Mouse (Mus musculus) midbrain, embryonic 12.5 days (tissue): ENCODE measurements at regions not wholly inside any gene's neighbourhood (a gene's known extent, or its start where the extent isn't known, plus 50 kb on each side); places are given as distances from the start of the nearest gene placed in this dataset.

Source experiments
- ATAC-seq: fragments of 200-750 bp; cut with Nextera tagmentation; 2 replicates; pipeline ENCODE4 v1.8.0; 2017; ENCODE audit warnings: low read depth, moderate TSS enrichment, moderate library complexity; ENCODE audit not compliant: low FRiP score
- H3K27ac ChIP-seq: fragments of 300-500 bp; sonication (generic); replicated peaks from 2 replicates; pipeline ENCODE4 v1.5.1; 2016; ENCODE audit warnings: mild to moderate bottlenecking
- H3K27me3 ChIP-seq: fragments of 300-500 bp; sonication (generic); 2 replicates; pipeline ENCODE4 v1.6.1; 2016; ENCODE audit warnings: mild to moderate bottlenecking
- H3K36me3 ChIP-seq: fragments of 300-500 bp; sonication (generic); 2 replicates; pipeline ENCODE4 v1.6.1; 2016
- H3K4me1 ChIP-seq: fragments of 300-500 bp; sonication (generic); 2 replicates; pipeline ENCODE4 v1.6.1; 2016
- H3K4me2 ChIP-seq: fragments of 300-500 bp; sonication (generic); replicated peaks from 2 replicates; pipeline ENCODE4 v1.6.1; 2016; ENCODE audit warnings: mild to moderate bottlenecking, moderate library complexity
- H3K4me3 ChIP-seq: fragments of 300-500 bp; sonication (generic); 2 replicates; pipeline ENCODE4 v1.5.1; 2016; ENCODE audit warnings: mild to moderate bottlenecking
- H3K9ac ChIP-seq: fragments of 300-500 bp; sonication (generic); replicated peaks from 2 replicates; pipeline ENCODE4 v1.6.1; 2016; ENCODE audit warnings: mild to moderate bottlenecking, moderate library complexity
- H3K9me3 ChIP-seq: fragments of 300-500 bp; sonication (generic); 2 replicates; pipeline ENCODE4 v1.6.1; 2016; ENCODE audit warnings: mild to moderate bottlenecking
- WGBS: fragments of 180-500 bp; shearing (Covaris S2); methylation state at CpG from one replicate; pipeline ENCODE4 v1.1.7; 2016; 5-methylcytosine and 5-hydroxymethylcytosine counted together

DNA sequence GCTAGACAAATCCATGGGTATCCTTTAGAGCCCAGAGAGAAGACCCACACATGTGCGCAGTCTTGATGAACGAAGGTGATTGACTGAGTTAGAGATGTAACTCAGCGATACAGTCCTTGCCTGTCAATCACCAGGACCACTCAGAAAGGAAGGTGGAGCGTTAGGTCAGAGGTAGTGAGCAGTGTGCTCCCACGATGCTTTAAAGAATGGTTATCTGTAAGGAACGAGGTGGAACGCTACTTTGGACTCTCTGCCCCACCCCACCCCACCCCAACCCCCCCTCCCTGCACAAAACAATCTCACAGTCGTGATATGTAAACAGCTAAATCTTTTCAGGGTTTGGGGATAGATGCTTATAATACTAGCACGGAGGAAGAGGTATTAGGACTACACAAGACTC lies 144.0 kb upstream of the Jmjd1c start:
- H3K9me3 ChIP-seq, result no peaks in the 10 kb centered on the region
- H3K4me1 ChIP-seq, result no peaks in the 10 kb centered on the region; the same call in 1 of the 2 replicates
- H3K4me2 ChIP-seq, result no peak overlapping the region
- 80% methylated on average over 9 of the region's 9 CpGs for WGBS
- H3K9ac ChIP-seq, result no peak overlapping the region
- H3K27ac ChIP-seq, result no peak overlapping the region
- H3K4me3 ChIP-seq, result no peak overlapping the region
- no peaks in the 10 kb centered on the region for H3K27me3 ChIP-seq
- ATAC-seq, result no peak
- no peaks in the 10 kb centered on the region for H3K36me3 ChIP-seq

DNA sequence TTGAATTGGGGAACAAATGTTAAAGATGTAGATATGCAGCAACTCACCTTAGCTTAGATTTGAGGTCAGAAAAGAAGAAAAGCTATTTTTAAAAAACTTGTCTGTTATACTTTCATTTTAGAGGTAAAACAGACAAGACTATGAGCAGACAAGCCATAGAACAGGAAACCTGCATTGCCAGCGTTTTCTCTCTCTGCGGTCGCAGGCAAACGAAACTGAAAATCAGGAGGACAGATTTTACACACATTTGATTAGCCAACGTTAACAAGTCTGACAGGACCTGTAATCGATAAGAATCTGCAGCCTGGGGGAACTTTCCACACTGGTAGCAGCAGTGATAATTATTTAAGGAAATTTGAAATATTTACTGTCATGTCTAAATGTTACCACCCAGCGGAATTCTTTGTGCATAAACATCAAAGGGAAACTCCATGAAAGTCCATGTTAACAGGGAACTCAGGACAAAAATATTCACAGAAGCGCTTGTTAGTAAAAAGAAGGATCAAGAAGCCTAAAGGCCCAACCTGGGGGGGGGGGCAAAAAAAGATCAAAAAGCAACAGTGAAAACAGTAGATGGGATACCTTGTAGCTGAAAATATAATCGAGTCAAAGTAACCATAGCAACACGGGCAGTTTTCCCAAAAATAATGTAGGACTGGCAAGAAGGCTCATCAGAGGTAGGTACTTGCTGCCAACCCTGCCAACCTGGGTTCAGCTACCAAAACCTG lies 142.5 kb upstream of the Jmjd1c start:
- H3K4me1 ChIP-seq, result no peaks in the 10 kb centered on the region; the same call in 1 of the 2 replicates
- WGBS, result 81% methylated on average over 10 of the region's 10 CpGs

DNA sequence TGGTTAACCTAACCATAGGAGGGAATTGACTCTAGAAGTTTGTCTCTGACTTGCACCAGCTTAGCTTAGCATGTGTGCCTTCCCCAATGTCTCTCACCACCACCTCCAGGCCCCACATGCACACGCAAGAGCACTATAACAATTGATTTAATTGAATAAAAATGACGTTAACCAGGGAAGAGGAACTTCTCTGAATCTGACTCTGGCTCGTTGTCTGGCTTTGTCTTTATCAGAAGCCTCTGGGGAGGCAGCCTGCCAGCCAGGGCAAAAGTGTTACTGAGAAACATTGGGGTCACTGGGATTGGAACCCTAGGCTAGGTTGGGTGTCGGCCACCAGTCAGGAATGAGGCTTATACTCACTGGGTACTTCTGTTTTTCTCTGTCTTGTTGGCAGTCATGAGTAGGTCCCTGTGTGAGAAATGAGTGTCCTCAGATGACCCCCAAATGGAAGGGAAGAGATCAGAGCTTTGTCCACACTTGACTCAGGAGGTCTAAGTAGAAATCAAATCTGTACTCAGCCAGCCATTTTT lies 141.9 kb upstream of the Jmjd1c start:
- H3K36me3 ChIP-seq, result no peaks in the 10 kb centered on the region
- H3K27ac ChIP-seq, result no peak overlapping the region
- WGBS, result 81% methylated on average over 4 of the region's 4 CpGs
- no peak overlapping the region for H3K4me2 ChIP-seq
- H3K9me3 ChIP-seq, result no peaks in the 10 kb centered on the region
- no peaks in the 10 kb centered on the region; the same call in 1 of the 2 replicates for H3K4me1 ChIP-seq
- H3K27me3 ChIP-seq, result no peaks in the 10 kb centered on the region
- ATAC-seq, result no peak
- no peak overlapping the region for H3K4me3 ChIP-seq
- H3K9ac ChIP-seq, result no peak overlapping the region

More for the DNA sequence above, 142.5 kb upstream of the Jmjd1c start:
- Histone ChIP-seq H3K36me3 (no peaks in the 10 kb centered on the region), H3K27me3 (no peaks in the 10 kb centered on the region), H3K9me3 (no peaks in the 10 kb centered on the region), H3K27ac (no peak overlapping the region), H3K4me3 (no peak overlapping the region), H3K4me2 (no peak overlapping the region), H3K9ac (no peak overlapping the region)
- no peak for ATAC-seq

DNA sequence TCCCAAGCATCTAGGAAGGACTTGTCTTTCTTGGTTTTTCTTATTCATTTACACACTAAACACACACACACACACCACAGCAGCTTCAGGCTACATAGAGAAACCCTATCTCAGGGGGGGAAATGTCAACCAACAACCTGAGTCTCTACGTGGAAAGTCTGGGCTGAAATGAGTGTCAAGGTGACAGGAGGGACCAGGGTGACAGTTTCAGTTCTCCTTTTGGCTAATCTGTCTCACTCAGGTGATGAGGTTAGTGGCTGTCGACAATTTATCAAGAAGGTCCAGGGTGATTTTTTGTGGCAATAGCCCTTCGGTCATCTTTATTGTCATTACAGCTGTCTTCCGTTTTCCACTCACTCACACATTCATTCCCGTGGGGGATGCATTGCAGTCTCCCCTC lies 140.5 kb upstream of the Jmjd1c start:
- 72% methylated on average over 5 of the region's 5 CpGs for WGBS
- H3K27ac ChIP-seq, result no peak overlapping the region; the same call in 1 of the 2 replicates
- no peaks in the 10 kb centered on the region for H3K9me3 ChIP-seq
- no peak overlapping the region for H3K9ac ChIP-seq
- H3K36me3 ChIP-seq, result no peaks in the 10 kb centered on the region
- no peak overlapping the region for H3K4me3 ChIP-seq
- no peak overlapping the region for H3K4me2 ChIP-seq
- ATAC-seq, result no peak
- no peaks in the 10 kb centered on the region; the same call in 1 of the 2 replicates for H3K4me1 ChIP-seq
- no peaks in the 10 kb centered on the region for H3K27me3 ChIP-seq

DNA sequence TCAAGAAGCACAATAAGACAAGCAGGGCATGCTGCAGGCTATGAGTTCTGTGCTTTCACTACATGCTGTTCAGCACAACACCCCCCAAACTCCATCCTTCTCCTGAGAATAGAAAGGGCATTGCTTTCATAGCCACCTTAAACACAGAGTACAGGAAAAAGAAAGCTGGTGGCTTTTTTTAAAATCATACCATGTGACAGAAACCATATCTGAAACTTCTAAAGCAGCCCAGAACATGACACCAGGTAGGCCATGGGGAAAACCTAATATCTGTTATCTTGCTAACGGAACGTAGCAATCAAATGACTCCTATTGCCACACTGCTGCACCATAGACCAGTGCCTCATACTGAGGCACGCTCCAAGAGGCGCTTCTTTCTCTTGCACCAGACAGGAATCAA lies 139.3 kb upstream of the Jmjd1c start:
- ATAC-seq, result no peak
- 91% methylated on average over 4 of the region's 4 CpGs for WGBS
- no peaks in the 10 kb centered on the region for H3K27me3 ChIP-seq

DNA sequence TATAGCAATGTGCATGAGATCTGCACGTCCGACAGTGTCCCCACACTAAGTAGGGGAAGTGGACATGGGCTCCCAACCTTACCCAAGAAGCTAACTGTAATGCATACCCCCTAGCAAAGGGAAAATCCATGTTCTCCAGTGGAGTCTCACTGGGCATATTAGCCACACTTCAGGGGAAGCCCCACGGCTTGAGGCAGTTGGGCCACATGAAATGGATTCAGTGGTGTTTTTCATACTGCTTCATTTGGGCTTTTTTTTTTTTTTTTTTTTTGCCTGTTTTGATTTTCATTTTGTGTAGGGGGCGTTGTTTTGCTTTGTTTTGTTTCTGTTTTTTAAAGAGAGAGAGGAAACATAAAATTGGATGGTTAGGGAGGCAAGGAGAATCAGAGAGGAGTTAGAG lies 138.6 kb upstream of the Jmjd1c start:
- Histone ChIP-seq H3K9ac (no peak overlapping the region), H3K4me1 (no peaks in the 10 kb centered on the region; the same call in 1 of the 2 replicates), H3K4me3 (no peak overlapping the region), H3K27ac (no peak overlapping the region), H3K4me2 (no peak overlapping the region), H3K9me3 (no peaks in the 10 kb centered on the region), H3K27me3 (no peaks in the 10 kb centered on the region), H3K36me3 (no peaks in the 10 kb centered on the region)
- 78% methylated on average over 4 of the region's 4 CpGs for WGBS
- no peak for ATAC-seq

More for the DNA sequence above, 139.3 kb upstream of the Jmjd1c start:
- H3K4me1 ChIP-seq, result no peaks in the 10 kb centered on the region; the same call in 1 of the 2 replicates
- no peak overlapping the region for H3K27ac ChIP-seq
- no peak overlapping the region for H3K4me3 ChIP-seq
- no peak overlapping the region for H3K4me2 ChIP-seq
- H3K9me3 ChIP-seq, result no peaks in the 10 kb centered on the region
- H3K36me3 ChIP-seq, result no peaks in the 10 kb centered on the region
- H3K9ac ChIP-seq, result no peak overlapping the region
